Mouse (Mus musculus): ENCODE measurements around the gene Map3k6. TPM values are rescaled to one million over a fixed set of nuclear protein-coding genes. Genes with fewer than 3 reads are reported as not detected.

Gene Map3k6
- polyA plus RNA-seq, 2 experiments, result 1.5 to 2.4 TPM

GRCm38 (mm10) chr4:133281951-133282481, 41.4 kb downstream of the Map3k6 start:
- Histone ChIP-seq H3K9ac (replicated peaks) (no peak overlapping the region), H3K27me3 (ENCODE audit: control insufficient read depth, insufficient read depth, low read length) (no peaks in the 10 kb centered on the region), H3K27ac (no peak overlapping the region), H3K36me3 (replicated peaks; ENCODE audit: control insufficient read depth, insufficient read depth, low read depth) (no peaks in the 10 kb centered on the region), H3K4me2 (ENCODE audit: low read depth) (no peak overlapping the region), H3K9me3 (ENCODE audit: control insufficient read depth, low read length) (no peaks in the 10 kb centered on the region), H3K4me1 (replicated peaks; ENCODE audit: control insufficient read depth in 2 of 2, insufficient read depth in 2 of 2, low read length in 1 of 2) (peaks cover 34 to 50% of the 10 kb centered on the region in 2 experiments), H3K4me3 (ENCODE audit: insufficient read depth in 1 of 2, low read depth in 2 of 2, low read length in 2 of 2) (no peak overlapping the region)
- TF ChIP-seq CTCF (IDR thresholded peaks at IDR 0.05; ENCODE audit: low read depth) (no peak), EP300 (IDR thresholded peaks at IDR 0.05; ENCODE audit: low read depth) (no peak)
- ATAC-seq (ENCODE audit: insufficient read depth) (no peak), DNase-seq (ENCODE audit: low read depth in 3 of 3, low spot score in 3 of 3) (no peak)
- 49% methylated on average over 5 of the region's 5 CpGs for WGBS (ENCODE audit: insufficient replicate concordance)

GRCm38 (mm10) chr4:133282656-133283055, 42.0 kb downstream of the Map3k6 start:
- Histone ChIP-seq H3K4me1 (replicated peaks; ENCODE audit: control insufficient read depth in 2 of 2, insufficient read depth in 2 of 2, low read length in 1 of 2) (peaks cover 34 to 53% of the 10 kb centered on the region in 2 experiments), H3K36me3 (replicated peaks; ENCODE audit: control insufficient read depth, insufficient read depth, low read depth) (no peaks in the 10 kb centered on the region), H3K27ac (no peak overlapping the region), H3K4me2 (ENCODE audit: low read depth) (no peak overlapping the region), H3K27me3 (ENCODE audit: control insufficient read depth, insufficient read depth, low read length) (no peaks in the 10 kb centered on the region), H3K9ac (replicated peaks) (no peak overlapping the region), H3K9me3 (ENCODE audit: control insufficient read depth, low read length) (no peaks in the 10 kb centered on the region), H3K4me3 (ENCODE audit: insufficient read depth in 1 of 2, low read depth in 2 of 2, low read length in 2 of 2) (no peak overlapping the region)
- WGBS (ENCODE audit: insufficient replicate concordance), result 58% methylated on average over 4 of the region's 4 CpGs
- ATAC-seq (ENCODE audit: insufficient read depth) (no peak), DNase-seq (ENCODE audit: low read depth in 3 of 3, low spot score in 3 of 3) (no peak)
- TF ChIP-seq EP300 (IDR thresholded peaks at IDR 0.05; ENCODE audit: low read depth) (no peak), CTCF (IDR thresholded peaks at IDR 0.05; ENCODE audit: low read depth) (peak; percentile 22; the same call in 1 of the 2 replicates)

DNA sequence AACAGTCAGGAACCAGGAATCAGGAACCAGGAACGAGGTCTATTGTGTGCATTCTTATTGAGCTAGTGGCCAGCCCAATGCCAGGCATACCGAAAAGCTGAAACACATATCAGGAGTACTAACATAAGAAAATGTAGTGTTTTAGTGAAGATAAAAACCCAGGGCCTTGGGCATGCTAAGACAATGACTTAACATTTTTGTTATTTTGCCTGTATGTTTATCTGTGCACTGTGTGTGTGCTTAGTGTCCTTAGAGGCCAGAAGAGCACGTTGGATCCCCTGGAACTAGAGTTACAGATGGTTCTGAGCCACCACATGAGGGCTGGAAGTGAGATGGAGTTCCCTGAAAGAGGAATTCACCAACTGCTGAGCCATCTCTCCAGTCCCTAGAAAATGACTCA, 44.7 kb downstream of the Map3k6 start:
- Histone ChIP-seq H3K4me1 (replicated peaks; ENCODE audit: control insufficient read depth in 2 of 2, insufficient read depth in 2 of 2, low read length in 1 of 2) (peaks cover 27 to 47% of the 10 kb centered on the region in 2 experiments), H3K4me3 (ENCODE audit: insufficient read depth in 1 of 2, low read depth in 2 of 2, low read length in 2 of 2) (no peak overlapping the region), H3K27me3 (ENCODE audit: control insufficient read depth, insufficient read depth, low read length) (no peaks in the 10 kb centered on the region), H3K4me2 (ENCODE audit: low read depth) (peak overlapping the region; percentile 54), H3K27ac (peak overlapping the region; percentile 80), H3K36me3 (replicated peaks; ENCODE audit: control insufficient read depth, insufficient read depth, low read depth) (no peaks in the 10 kb centered on the region), H3K9me3 (ENCODE audit: control insufficient read depth, low read length) (no peaks in the 10 kb centered on the region), H3K9ac (replicated peaks) (0 out of 2 replicates have a peak overlapping the region, but pooled peaks have one; percentile 18)
- TF ChIP-seq EP300 (IDR thresholded peaks at IDR 0.05; ENCODE audit: low read depth), result peak; percentile 64
- no peak for TF ChIP-seq CTCF (IDR thresholded peaks at IDR 0.05; ENCODE audit: low read depth)
- 13% methylated on average over 3 of the region's 3 CpGs for WGBS (ENCODE audit: insufficient replicate concordance)
- DNase-seq (ENCODE audit: low read depth in 3 of 3, low spot score in 3 of 3), result peak in 2 of 3 experiments; percentile 54 to 68
- ATAC-seq (ENCODE audit: insufficient read depth), result peak; percentile 83

- no peaks in the 10 kb centered on the region for H3K27me3 ChIP-seq (ENCODE audit: control insufficient read depth, insufficient read depth, low read length)
- DNase-seq (ENCODE audit: low read depth in 3 of 3, low spot score in 3 of 3) (peak; percentile 89 to 94 (median 91)), ATAC-seq (ENCODE audit: insufficient read depth) (peak; percentile 87)
- TF ChIP-seq EP300 (IDR thresholded peaks at IDR 0.05; ENCODE audit: low read depth) (peak; percentile 92), CTCF (IDR thresholded peaks at IDR 0.05; ENCODE audit: low read depth) (no peak)
- no peaks in the 10 kb centered on the region for H3K9me3 ChIP-seq (ENCODE audit: control insufficient read depth, low read length)
- peaks cover 27 to 47% of the 10 kb centered on the region in 2 experiments for H3K4me1 ChIP-seq (replicated peaks; ENCODE audit: control insufficient read depth in 2 of 2, insufficient read depth in 2 of 2, low read length in 1 of 2)
- 0 out of 2 replicates have a peak overlapping the region, but pooled peaks have one; percentile 18 for H3K9ac ChIP-seq (replicated peaks)
- no peaks in the 10 kb centered on the region for H3K36me3 ChIP-seq (replicated peaks; ENCODE audit: control insufficient read depth, insufficient read depth, low read depth)
- H3K27ac ChIP-seq, result peak overlapping the region; percentile 80
- peak overlapping the region; percentile 54 for H3K4me2 ChIP-seq (ENCODE audit: low read depth)
- 7% methylated on average over 5 of the region's 5 CpGs for WGBS (ENCODE audit: insufficient replicate concordance)
- H3K4me3 ChIP-seq (ENCODE audit: insufficient read depth in 1 of 2, low read depth in 2 of 2, low read length in 2 of 2), result no peak overlapping the region
Measured at GRCm38 (mm10) chr4:133285950-133286349, 45.3 kb downstream of the Map3k6 start.

- WGBS (ENCODE audit: insufficient replicate concordance), result 38% methylated on average over 4 of the region's 4 CpGs
- DNase-seq (ENCODE audit: low read depth in 3 of 3, low spot score in 3 of 3) (no peak), ATAC-seq (ENCODE audit: insufficient read depth) (no peak)
- H3K9ac ChIP-seq (replicated peaks), result no peak overlapping the region
- no peaks in the 10 kb centered on the region for H3K9me3 ChIP-seq (ENCODE audit: control insufficient read depth, low read length)
- peaks cover 27 to 47% of the 10 kb centered on the region in 2 experiments for H3K4me1 ChIP-seq (replicated peaks; ENCODE audit: control insufficient read depth in 2 of 2, insufficient read depth in 2 of 2, low read length in 1 of 2)
- no peaks in the 10 kb centered on the region for H3K36me3 ChIP-seq (replicated peaks; ENCODE audit: control insufficient read depth, insufficient read depth, low read depth)
- TF ChIP-seq CTCF (IDR thresholded peaks at IDR 0.05; ENCODE audit: low read depth), result no peak
- TF ChIP-seq EP300 (IDR thresholded peaks at IDR 0.05; ENCODE audit: low read depth), result no peak
- no peak overlapping the region for H3K27ac ChIP-seq
- no peak overlapping the region for H3K4me3 ChIP-seq (ENCODE audit: insufficient read depth in 1 of 2, low read depth in 2 of 2, low read length in 2 of 2)
- H3K4me2 ChIP-seq (ENCODE audit: low read depth), result peak overlapping the region; percentile 54
- no peaks in the 10 kb centered on the region for H3K27me3 ChIP-seq (ENCODE audit: control insufficient read depth, insufficient read depth, low read length)
Measured at GRCm38 (mm10) chr4:133286476-133287077, 46.0 kb downstream of the Map3k6 start.
